Mouse (Mus musculus) skeletal muscle tissue, postnatal 0 days (tissue): Measurements from ENCODE around the gene Hapln2. TPM values are rescaled to one million over a fixed set of nuclear protein-coding genes. Genes with fewer than 3 reads are reported as not detected.

Source experiments
- polyA plus RNA-seq: library from polyadenylated mRNA; unstranded; fragments of >200 nt; fragmentation: Nextera tagmentation; extraction: Ambion mirVana; gene quantifications from 2 replicates; pipeline ENCODE4 v1.2.1, GENCODE M21; 2015

Hapln2 gene
- polyA plus RNA-seq = 0.08 and 0.13 TPM in 2 replicates

GRCm38 (mm10) chr3:88027434-88028186 is at the start of gene Hapln2:
TSS of gene Hapln2 (minus strand) at chr3:88027583.

GRCm38 (mm10) chr3:88057902-88058696 is 30.7 kb upstream of the Hapln2 start, which contains the start of gene Naxe:
TSS of gene Naxe (minus strand) at chr3:88058495.

GRCm38 (mm10) chr3:88042661-88043421 is 15.5 kb upstream of the Hapln2 start, which contains the start of gene Gpatch4:
TSS of gene Gpatch4 (plus strand) at chr3:88043108.

GRCm38 (mm10) chr3:88000181-88000580 is 27.2 kb downstream of the Hapln2 start, which contains the start of gene Bcan:
TSS of gene Bcan (minus strand) at chr3:88000230.

Other genes starting within 250 kb of the Hapln2 start
- 0.28 TPM in 1 of 2 replicates, not detected in the other for gene Ntrk1, start 232.4 kb downstream of the Hapln2 start, polyA plus RNA-seq
- gene Insrr, start 230.6 kb downstream of the Hapln2 start, polyA plus RNA-seq = 0.04 and 0.13 TPM in 2 replicates
- 10.9 and 12.9 TPM in 2 replicates for gene Pear1, start 203.3 kb downstream of the Hapln2 start, polyA plus RNA-seq
- gene Sh2d2a, start 180.8 kb downstream of the Hapln2 start, polyA plus RNA-seq = 0.07 and 0.13 TPM in 2 replicates
- gene Prcc, start 142.0 kb downstream of the Hapln2 start, polyA plus RNA-seq = 9.7 and 10.3 TPM in 2 replicates
- gene Hdgf, start 121.3 kb downstream of the Hapln2 start, polyA plus RNA-seq = 113 and 133 TPM in 2 replicates
- 51.0 and 60.6 TPM in 2 replicates for gene Mrpl24, start 108.1 kb downstream of the Hapln2 start, polyA plus RNA-seq
- 16.7 and 16.8 TPM in 2 replicates for gene Isg20l2, start 97.3 kb downstream of the Hapln2 start, polyA plus RNA-seq
- gene Rrnad1, start 96.9 kb downstream of the Hapln2 start, polyA plus RNA-seq = 7.5 and 8.2 TPM in 2 replicates
- gene Crabp2, start 78.9 kb downstream of the Hapln2 start, polyA plus RNA-seq = 0.85 and 3.3 TPM in 2 replicates
- 74.2 and 79.3 TPM in 2 replicates for gene Nes, start 56.5 kb downstream of the Hapln2 start, polyA plus RNA-seq
- gene Bcan, start 27.4 kb downstream of the Hapln2 start, polyA plus RNA-seq = 0.21 TPM in 1 of 2 replicates, not detected in the other
- 15.9 and 16.7 TPM in 2 replicates for gene Gpatch4, start 15.5 kb upstream of the Hapln2 start, polyA plus RNA-seq
- 106 and 125 TPM in 2 replicates for gene Naxe, start 30.9 kb upstream of the Hapln2 start, polyA plus RNA-seq
- gene Ttc24, start 50.7 kb upstream of the Hapln2 start, polyA plus RNA-seq = not detected in 2 replicates
- 5.1 and 5.8 TPM in 2 replicates for gene Iqgap3, start 54.4 kb upstream of the Hapln2 start, polyA plus RNA-seq
- 63.1 and 70.4 TPM in 2 replicates for gene Mef2d, start 114.8 kb upstream of the Hapln2 start, polyA plus RNA-seq
- gene Rhbg, start 227.1 kb upstream of the Hapln2 start, polyA plus RNA-seq = 1.3 TPM in 1 of 2 replicates, not detected in the other